Mouse (Mus musculus) olfactory bulb, adult 2 months (tissue): ENCODE data around the gene Il17rc. TPM values are rescaled to one million over a fixed set of nuclear protein-coding genes. Genes with fewer than 3 reads are reported as not detected.

Source experiments
- H3K27ac ChIP-seq: fragments of 200-500 bp; 2 replicates; pipeline ENCODE4 v1.5.1; 2012; ENCODE audit warnings: low read depth, low read length; ENCODE audit not compliant: insufficient read depth
- H3K4me1 ChIP-seq: fragments of 200-500 bp; 2 replicates; pipeline ENCODE4 v1.6.1; 2012; ENCODE audit warnings: low read length; ENCODE audit not compliant: control insufficient read depth, insufficient read depth
- H3K4me3 ChIP-seq: fragments of 200-500 bp; 2 replicates; pipeline ENCODE4 v1.5.1; 2012; ENCODE audit warnings: mild to moderate bottlenecking, low read depth, low read length, moderate library complexity; ENCODE audit not compliant: insufficient read depth
- CTCF ChIP-seq: fragments of 200-500 bp; IDR thresholded peaks from 2 replicates; pipeline ENCODE4 v1.5.1; 2012; ENCODE audit warnings: low read depth, mild to moderate bottlenecking, low read length, moderate library complexity; ENCODE audit not compliant: insufficient read depth
- POLR2A ChIP-seq: fragments of 200-500 bp; IDR thresholded peaks from 2 replicates; pipeline ENCODE4 v1.6.1; 2012; ENCODE audit warnings: mild to moderate bottlenecking, low read depth, low read length, moderate library complexity; ENCODE audit not compliant: insufficient read depth
- WGBS: fragments of 180-500 bp; shearing (Covaris S2); methylation state at CpG from one replicate; pipeline ENCODE4 v1.1.7; 2018; 5-methylcytosine and 5-hydroxymethylcytosine counted together
- polyA plus RNA-seq: library from polyadenylated mRNA; stranded (reverse); fragments of >200 nt; gene quantifications from 2 replicates; pipeline ENCODE4 v1.2.4, GENCODE M21; 2012; ENCODE audit warnings: low replicate concordance; ENCODE audit not compliant: missing spikeins, insufficient read depth, insufficient read length

The Il17rc gene
- polyA plus RNA-seq, 1 experiment, result not detected

DNA sequence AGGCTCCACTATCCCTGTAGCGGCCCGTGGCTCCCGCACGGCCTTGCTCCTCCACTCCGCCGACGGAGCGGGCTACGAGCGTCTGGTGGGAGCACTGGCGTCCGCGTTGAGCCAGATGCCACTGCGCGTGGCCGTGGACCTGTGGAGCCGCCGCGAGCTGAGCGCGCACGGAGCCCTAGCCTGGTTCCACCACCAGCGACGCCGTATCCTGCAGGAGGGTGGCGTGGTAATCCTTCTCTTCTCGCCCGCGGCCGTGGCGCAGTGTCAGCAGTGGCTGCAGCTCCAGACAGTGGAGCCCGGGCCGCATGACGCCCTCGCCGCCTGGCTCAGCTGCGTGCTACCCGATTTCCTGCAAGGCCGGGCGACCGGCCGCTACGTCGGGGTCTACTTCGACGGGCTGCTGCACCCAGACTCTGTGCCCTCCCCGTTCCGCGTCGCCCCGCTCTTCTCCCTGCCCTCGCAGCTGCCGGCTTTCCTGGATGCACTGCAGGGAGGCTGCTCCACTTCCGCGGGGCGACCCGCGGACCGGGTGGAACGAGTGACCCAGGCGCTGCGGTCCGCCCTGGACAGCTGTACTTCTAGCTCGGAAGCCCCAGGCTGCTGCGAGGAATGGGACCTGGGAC, 11.4 kb downstream of the Il17rc start:
- Histone ChIP-seq H3K4me1 (peaks cover 26% of the 10 kb centered on the region), H3K27ac (peak overlapping the region; percentile 91)
- 0 out of 2 replicates have a peak, but pooled peaks have one; percentile 37 for TF ChIP-seq POLR2A
- TF ChIP-seq CTCF, result no peak

DNA sequence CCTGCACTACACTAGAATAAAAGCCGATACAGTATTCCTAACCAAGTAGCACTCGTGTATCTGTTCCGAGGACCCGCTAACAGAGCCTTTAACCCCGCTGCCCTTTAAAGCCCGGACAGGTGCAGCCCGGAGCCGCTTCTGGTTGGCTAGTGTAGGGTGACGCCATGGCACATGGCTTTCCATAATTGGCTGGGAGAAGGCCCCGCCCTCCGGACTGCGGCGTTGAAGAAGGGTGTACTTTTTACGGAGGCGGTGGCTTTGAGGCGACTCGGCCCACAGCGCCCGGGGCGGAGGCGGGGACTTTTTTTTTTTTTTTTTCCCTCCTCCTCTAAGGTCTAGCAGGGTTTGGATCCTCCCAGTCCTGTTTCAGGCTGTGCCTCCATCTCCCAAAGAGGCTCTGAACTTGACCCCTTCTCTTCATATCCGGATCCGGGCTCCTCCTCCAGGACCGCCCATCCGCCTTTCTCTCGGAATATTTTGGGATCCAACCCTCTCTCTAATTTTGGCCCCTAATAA, 11.9 kb downstream of the Il17rc start, which contains the start of gene Creld1:
Creld1 (plus strand) TSS at position 198 of the 516 bp plus-strand sequence.
- Histone ChIP-seq H3K27ac (peak within 1 kb of the TSS; percentile 93), H3K4me3 (peak within 1 kb of the TSS; percentile 82), H3K4me1 (peaks cover 32% of the 10 kb centered on the region)
- no peak for TF ChIP-seq CTCF
- TF ChIP-seq POLR2A, result no peak; the same call in 1 of the 2 replicates
- under 1% methylated on average over 26 of the region's 26 CpGs for WGBS

More for the DNA sequence above, 11.4 kb downstream of the Il17rc start:
- 2% methylated on average over 65 of the region's 65 CpGs for WGBS
- H3K4me3 ChIP-seq, result peak overlapping the region; percentile 82

DNA sequence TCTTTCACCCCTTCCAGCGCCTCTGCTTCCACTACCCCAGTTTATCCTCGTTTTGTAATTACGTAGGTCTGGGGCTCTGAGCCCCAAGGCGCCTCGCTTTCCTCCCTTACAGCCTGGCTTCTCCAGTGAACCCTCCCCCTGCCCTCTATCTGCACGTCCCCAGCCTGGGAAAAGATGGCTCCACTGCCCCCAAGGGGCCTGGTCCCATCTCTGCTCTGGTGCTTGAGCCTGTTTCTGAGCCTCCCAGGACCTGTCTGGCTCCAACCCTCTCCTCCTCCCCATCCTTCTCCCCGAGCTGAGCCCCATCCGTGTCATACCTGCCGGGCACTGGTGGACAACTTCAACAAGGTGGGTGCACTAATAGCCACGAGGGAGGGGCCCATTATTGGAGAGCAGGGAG, 12.5 kb downstream of the Il17rc start:
- WGBS, result 8% methylated on average over 10 of the region's 10 CpGs
- Histone ChIP-seq H3K4me3 (peak overlapping the region; percentile 82), H3K27ac (peak overlapping the region; percentile 93), H3K4me1 (peaks cover 35% of the 10 kb centered on the region)
- TF ChIP-seq CTCF (peak; percentile 18; the same call in 1 of the 2 replicates), POLR2A (no peak)

DNA sequence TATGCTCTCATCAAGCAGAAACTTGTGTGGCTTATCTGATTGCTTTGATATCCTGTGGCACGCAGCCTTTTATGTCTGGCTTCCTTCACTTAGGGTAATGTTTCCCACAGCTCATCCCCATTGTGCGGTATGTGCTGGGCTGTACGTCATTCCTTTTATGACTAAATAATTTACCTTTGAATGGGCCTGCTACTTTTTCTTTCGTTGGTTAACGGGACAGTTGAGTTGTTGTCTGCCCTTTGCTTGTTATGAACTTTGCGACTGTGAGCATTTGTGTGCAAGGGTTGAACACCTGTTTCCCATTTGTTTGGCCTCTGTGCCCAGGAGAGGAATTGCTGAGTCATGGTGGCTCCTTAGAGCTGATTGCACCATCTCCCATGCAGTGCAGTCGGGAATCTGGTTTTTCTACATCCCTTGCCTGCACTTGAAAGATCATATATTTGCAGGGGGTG, 15.9 kb downstream of the Il17rc start:
- WGBS, result 46% methylated on average over 7 of the region's 7 CpGs
- TF ChIP-seq POLR2A, result no peak
- TF ChIP-seq CTCF, result no peak
- no peak overlapping the region for H3K27ac ChIP-seq
- peaks cover 30% of the 10 kb centered on the region for H3K4me1 ChIP-seq
- no peak overlapping the region for H3K4me3 ChIP-seq

DNA sequence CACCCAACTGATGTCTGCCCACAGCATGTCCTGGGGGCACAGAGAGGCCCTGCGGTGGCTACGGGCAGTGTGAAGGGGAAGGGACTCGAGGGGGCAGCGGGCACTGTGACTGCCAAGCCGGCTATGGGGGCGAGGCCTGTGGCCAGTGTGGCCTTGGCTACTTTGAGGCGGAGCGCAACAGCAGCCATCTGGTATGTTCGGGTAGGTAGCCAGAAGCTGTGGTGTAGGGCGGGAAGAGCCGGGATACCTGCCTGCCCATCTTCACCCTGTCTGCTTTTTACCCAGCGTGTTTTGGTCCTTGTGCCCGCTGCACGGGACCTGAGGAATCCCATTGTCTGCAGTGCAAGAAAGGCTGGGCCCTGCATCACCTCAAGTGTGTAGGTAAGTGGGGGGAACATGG, 18.2 kb downstream of the Il17rc start:
- TF ChIP-seq CTCF (no peak), POLR2A (no peak)
- Histone ChIP-seq H3K4me1 (peaks cover 46% of the 10 kb centered on the region), H3K4me3 (no peak overlapping the region), H3K27ac (no peak overlapping the region)
- 96% methylated on average over 14 of the region's 14 CpGs for WGBS

DNA sequence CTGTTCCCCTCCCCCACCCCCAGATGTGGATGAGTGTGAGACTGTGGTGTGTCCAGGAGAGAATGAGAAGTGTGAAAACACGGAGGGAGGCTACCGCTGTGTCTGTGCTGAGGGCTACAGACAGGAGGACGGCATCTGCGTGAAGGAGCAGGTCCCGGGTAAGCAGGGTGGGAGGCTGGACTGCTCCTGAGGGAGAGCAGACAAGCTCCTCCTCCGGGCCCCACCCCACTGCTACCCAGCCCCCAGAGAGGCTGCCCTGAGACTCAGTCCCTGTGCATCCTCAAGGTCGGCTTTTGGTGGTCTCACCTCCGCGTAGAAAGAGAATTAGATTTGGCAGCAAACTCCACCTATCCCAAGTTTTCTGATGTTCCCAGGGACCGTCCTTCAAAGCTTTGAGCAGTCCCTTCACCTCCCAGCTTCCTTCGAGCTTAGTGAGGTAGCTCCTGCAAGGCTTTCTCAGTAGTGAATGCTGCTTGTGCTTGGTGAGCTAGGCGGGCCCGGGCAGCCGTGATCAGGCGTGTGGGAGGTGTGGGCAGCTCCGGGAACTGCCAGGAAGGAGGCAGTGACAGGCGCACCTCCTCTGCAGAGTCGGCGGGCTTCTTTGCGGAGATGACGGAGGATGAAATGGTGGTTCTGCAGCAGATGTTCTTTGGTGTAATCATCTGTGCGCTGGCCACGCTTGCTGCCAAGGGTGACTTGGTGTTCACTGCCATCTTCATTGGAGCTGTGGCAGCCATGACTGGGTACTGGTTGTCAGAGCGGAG, 21.1 kb downstream of the Il17rc start:
- no peak for TF ChIP-seq CTCF
- TF ChIP-seq POLR2A, result no peak
- H3K27ac ChIP-seq, result peak overlapping the region; percentile 59
- H3K4me3 ChIP-seq, result no peak overlapping the region
- WGBS, result 46% methylated on average over 24 of the region's 24 CpGs
- H3K4me1 ChIP-seq, result peaks cover 53% of the 10 kb centered on the region

DNA sequence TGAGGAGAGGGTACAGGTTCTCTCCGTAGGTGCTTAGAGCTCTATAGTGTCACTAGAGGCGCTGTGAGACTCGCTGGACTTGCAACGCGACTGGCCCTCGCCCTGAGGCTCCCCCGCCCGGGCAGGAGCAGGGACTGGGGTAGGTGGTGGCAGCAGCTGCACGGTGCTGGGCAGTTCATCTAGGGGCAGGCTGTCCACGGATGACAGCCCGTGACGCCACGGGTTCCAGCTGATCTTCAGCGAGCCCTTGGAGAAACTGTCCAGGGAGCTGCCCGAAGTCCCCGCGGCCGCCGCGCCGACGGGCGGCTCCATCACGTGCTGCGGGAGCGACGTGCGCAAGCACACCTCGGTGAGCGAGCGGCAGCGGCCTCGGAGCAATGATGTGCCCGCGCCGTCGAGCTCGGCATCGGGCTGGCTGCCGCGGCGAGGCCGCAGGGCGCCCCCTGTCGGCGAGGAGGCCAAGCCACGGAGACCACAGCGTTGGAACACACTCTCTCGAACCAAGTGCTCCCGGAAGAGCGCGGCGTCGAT, 23.1 kb downstream of the Il17rc start:
- Histone ChIP-seq H3K27ac (0 out of 2 replicates have a peak overlapping the region, but pooled peaks have one; percentile 9), H3K4me3 (peak overlapping the region; percentile 43), H3K4me1 (peaks cover 41% of the 10 kb centered on the region)
- 3% methylated on average over 54 of the region's 54 CpGs for WGBS
- TF ChIP-seq CTCF (peak; percentile 74), POLR2A (no peak)

DNA sequence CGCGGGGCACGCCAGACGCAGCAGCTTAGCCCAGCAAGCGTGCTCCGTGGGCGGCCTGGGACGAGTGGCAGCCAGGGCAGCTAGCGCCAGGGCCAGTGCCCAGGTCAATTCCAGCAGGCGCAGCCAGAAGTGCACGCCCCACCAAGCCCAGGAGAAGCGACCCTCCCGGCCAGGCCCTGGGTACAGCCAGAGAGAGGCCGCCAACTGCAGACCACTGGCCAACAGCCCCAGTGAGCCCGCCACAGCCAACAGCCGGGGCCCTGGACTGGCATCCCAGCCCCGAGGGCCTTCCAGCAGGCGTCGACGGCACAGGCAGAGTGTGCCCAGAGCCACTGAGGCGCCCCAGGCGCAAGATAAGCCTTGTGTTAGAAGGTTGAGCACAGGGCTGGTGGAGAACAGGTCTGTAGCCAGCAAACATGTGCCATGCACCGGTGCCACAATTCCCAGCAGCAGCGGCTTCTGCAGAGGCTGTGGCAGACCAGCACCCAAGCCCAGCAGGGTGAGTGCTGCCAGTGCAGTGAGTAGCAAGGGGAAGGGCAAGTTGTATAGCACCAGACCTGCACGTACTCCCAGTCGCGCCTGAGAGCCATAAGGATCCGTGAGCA, 23.9 kb downstream of the Il17rc start:
- TF ChIP-seq POLR2A, result no peak
- no peak for TF ChIP-seq CTCF
- H3K4me3 ChIP-seq, result no peak overlapping the region
- no peak overlapping the region for H3K27ac ChIP-seq
- H3K4me1 ChIP-seq, result peaks cover 42% of the 10 kb centered on the region
- 63% methylated on average over 28 of the region's 28 CpGs for WGBS
